In genomic region chr1:188660339-188660738, GRCm38 (mm10) we compare ENCODE assay signal across 8 mouse cellular contexts.
DNase-seq lines count a peak whose midpoint lies in the region; ATAC-seq lines count a peak whose summit lies in the region.

No protein-coding gene starts in this region.

- no peaks in the 10 kb centered on the region for H3K36me3 ChIP-seq in liver, embryonic 11.5 days (ENCODE audit: control insufficient read depth, insufficient read depth, low read length)
- H3K36me3 ChIP-seq in forebrain, embryonic 15.5 days: no peaks in the 10 kb centered on the region
- H3K36me3 ChIP-seq in limb, embryonic 11.5 days (ENCODE audit: control insufficient read depth, insufficient read depth, low read length): no peaks in the 10 kb centered on the region

- peak overlapping the region; percentile 50 for H3K4me2 ChIP-seq in liver, embryonic 11.5 days
- H3K4me2 ChIP-seq in forebrain, embryonic 15.5 days (replicated peaks): peak overlapping the region; percentile 38
- H3K4me2 ChIP-seq in limb, embryonic 11.5 days (ENCODE audit: low read depth, severe bottlenecking): peak overlapping the region; percentile 43; the same call in 1 of the 2 replicates

- H3K4me3 ChIP-seq in liver, embryonic 11.5 days (ENCODE audit: low read depth, low read length): no peak overlapping the region
- peak overlapping the region; percentile 15; the same call in 1 of the 2 replicates for H3K4me3 ChIP-seq in forebrain, embryonic 15.5 days
- peak overlapping the region; percentile 11; the same call in 1 of the 2 replicates for H3K4me3 ChIP-seq in limb, embryonic 11.5 days (ENCODE audit: low read depth, low read length)

- no peaks in the 10 kb centered on the region for H3K4me1 ChIP-seq in liver, embryonic 11.5 days (replicated peaks; ENCODE audit: control insufficient read depth, insufficient read depth, low read length)
- peaks cover 21% of the 10 kb centered on the region for H3K4me1 ChIP-seq in forebrain, embryonic 15.5 days
- peaks cover 8% of the 10 kb centered on the region; the same call in 1 of the 2 replicates for H3K4me1 ChIP-seq in limb, embryonic 11.5 days (ENCODE audit: control insufficient read depth, insufficient read depth, low read length)

- H3K9me3 ChIP-seq in liver, embryonic 11.5 days (ENCODE audit: control insufficient read depth, low read length): no peaks in the 10 kb centered on the region
- no peaks in the 10 kb centered on the region for H3K9me3 ChIP-seq in forebrain, embryonic 15.5 days
- H3K9me3 ChIP-seq in limb, embryonic 11.5 days (ENCODE audit: control insufficient read depth, low read length): no peaks in the 10 kb centered on the region

- H3K27ac ChIP-seq in liver, embryonic 11.5 days (ENCODE audit: low read depth, low read length): no peak overlapping the region
- peak overlapping the region; percentile 33; the same call in 1 of the 2 replicates for H3K27ac ChIP-seq in forebrain, embryonic 15.5 days (replicated peaks)
- 0 out of 2 replicates have a peak overlapping the region, but pooled peaks have one; percentile 30 for H3K27ac ChIP-seq in limb, embryonic 11.5 days (replicated peaks; ENCODE audit: low read depth, low read length)

- WGBS in liver, embryonic 11.5 days: 13% methylated on average over 3 of the region's 3 CpGs
- WGBS in forebrain, embryonic 15.5 days: 2% methylated on average over 3 of the region's 3 CpGs
- WGBS in limb, embryonic 11.5 days: 15% methylated on average over 3 of the region's 3 CpGs

- ATAC-seq in liver, embryonic 11.5 days (replicated peaks; ENCODE audit: low FRiP score): no peak
- ATAC-seq in forebrain, embryonic 15.5 days (replicated peaks): peak; percentile 58
- ATAC-seq in limb, embryonic 11.5 days (ENCODE audit: insufficient number of reproducible peaks, low FRiP score, low TSS enrichment, low read depth): peak; percentile 54; the same call in 1 of the 2 replicates
- no peak for ATAC-seq in monocyte, adult 5-6 weeks (replicated peaks; ENCODE audit: insufficient number of reproducible peaks, low FRiP score, low TSS enrichment, poor library complexity, severe bottlenecking)

- no peak overlapping the region for H3K9ac ChIP-seq in liver, embryonic 11.5 days (ENCODE audit: low read depth, low read length)
- H3K9ac ChIP-seq in forebrain, embryonic 15.5 days (replicated peaks): no peak overlapping the region
- peak overlapping the region; percentile 37; the same call in 1 of the 2 replicates for H3K9ac ChIP-seq in limb, embryonic 11.5 days (ENCODE audit: low read length)

- H3K27me3 ChIP-seq in liver, embryonic 11.5 days (replicated peaks; ENCODE audit: control insufficient read depth, insufficient read depth, low read length): no peaks in the 10 kb centered on the region
- H3K27me3 ChIP-seq in forebrain, embryonic 15.5 days: no peaks in the 10 kb centered on the region
- H3K27me3 ChIP-seq in limb, embryonic 11.5 days (ENCODE audit: control insufficient read depth, insufficient read depth, low read length): no peaks in the 10 kb centered on the region

- no peak for DNase-seq in liver, embryonic 11.5 days (ENCODE audit: low spot score)
- no peak for DNase-seq in liver
- peak; percentile 56 for DNase-seq in limb, embryonic 11.5 days (ENCODE audit: low spot score)
- peak; percentile 58 for DNase-seq in retina, postnatal 1 day
- no peak for DNase-seq in cerebellum, postnatal 4 days (ENCODE audit: low spot score in 2 of 2)
- DNase-seq in frontal cortex, postnatal 10 days (ENCODE audit: low spot score in 2 of 2): no peak

Comparison
In these comparisons a context has a peak if more than half of its experiments do, and no peak if none do; other contexts are left out.
1. ATAC-seq: peak in forebrain, embryonic 15.5 days (single experiment) and limb, embryonic 11.5 days (single experiment); none in liver, embryonic 11.5 days (single experiment) and monocyte, adult 5-6 weeks (single experiment).
2. DNase-seq: peak in limb, embryonic 11.5 days (single experiment) and retina, postnatal 1 day (single experiment); none in liver, embryonic 11.5 days (single experiment), liver (single experiment), cerebellum, postnatal 4 days (0 of 2) and frontal cortex, postnatal 10 days (0 of 2).
3. Peak in every context shown above with its lines, with median percentiles within 50 percentile points of each other: H3K4me2 ChIP-seq.